9 mouse cellular contexts compared by ENCODE assay signal in the genomic region with DNA sequence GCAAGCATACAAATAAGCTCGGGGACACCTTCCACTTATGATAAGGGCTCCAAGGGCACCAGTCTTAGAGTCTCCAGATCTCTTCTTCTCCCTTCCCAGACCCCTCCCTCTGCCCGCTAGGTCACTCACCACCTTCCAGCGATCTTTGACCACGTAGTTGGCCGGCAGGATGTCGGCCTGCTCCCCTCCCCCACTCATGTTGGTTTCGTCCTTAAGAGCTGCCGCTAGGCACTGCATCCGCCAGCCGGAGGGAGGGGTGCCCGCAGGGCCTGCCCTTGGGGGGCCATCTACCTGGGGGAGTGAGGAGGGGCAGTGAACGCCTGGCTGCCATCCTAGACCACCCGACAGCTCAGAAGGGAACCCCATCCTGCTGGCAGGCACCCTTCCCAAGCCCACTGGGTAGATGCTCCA. TPM values are rescaled to one million over a fixed set of nuclear protein-coding genes. Genes with fewer than 3 reads are reported as not detected.
DNase-seq lines count a peak whose midpoint lies in the region; ATAC-seq lines count a peak whose summit lies in the region.
"Had no signal": no experiment of that assay in that cellular context is flagged by ENCODE, and none has a peak within 500 bp of the region (broad histone marks: within the 10 kb centered on the region; RNA-seq: fewer than 3 reads in every experiment).

No protein-coding gene starts in this region.

- peaks cover 41% of the 10 kb centered on the region for H3K4me1 ChIP-seq in hindbrain, embryonic 10.5 days (replicated peaks)
- H3K4me1 ChIP-seq in limb, embryonic 10.5 days: peaks cover 24% of the 10 kb centered on the region
- H3K4me1 ChIP-seq in midbrain, embryonic 16.5 days (ENCODE audit: control insufficient read depth, insufficient read depth, low read length): peaks cover 43% of the 10 kb centered on the region

- H3K4me3 ChIP-seq in hindbrain, embryonic 10.5 days: peak overlapping the region; percentile 56
- peak overlapping the region; percentile 46 for H3K4me3 ChIP-seq in limb, embryonic 10.5 days
- H3K4me3 ChIP-seq in midbrain, embryonic 16.5 days (ENCODE audit: low read depth, low read length): peak overlapping the region; percentile 37
- H3K4me3 ChIP-seq: myocyte had no signal

- peaks cover 14% of the 10 kb centered on the region for H3K36me3 ChIP-seq in hindbrain, embryonic 10.5 days
- no peaks in the 10 kb centered on the region for H3K36me3 ChIP-seq in limb, embryonic 10.5 days
- no peaks in the 10 kb centered on the region for H3K36me3 ChIP-seq in midbrain, embryonic 16.5 days (ENCODE audit: control insufficient read depth, insufficient read depth, low read length)

- H3K9me3 ChIP-seq in hindbrain, embryonic 10.5 days: no peaks in the 10 kb centered on the region
- no peaks in the 10 kb centered on the region for H3K9me3 ChIP-seq in limb, embryonic 10.5 days (replicated peaks)
- H3K9me3 ChIP-seq in midbrain, embryonic 16.5 days (replicated peaks; ENCODE audit: control insufficient read depth, low read length, poor library complexity, severe bottlenecking): no peaks in the 10 kb centered on the region

- H3K4me2 ChIP-seq in midbrain, embryonic 16.5 days (ENCODE audit: low read length): peak overlapping the region; percentile 75

- H3K27ac ChIP-seq in hindbrain, embryonic 10.5 days: peak overlapping the region; percentile 80
- no peak overlapping the region for H3K27ac ChIP-seq in limb, embryonic 10.5 days
- H3K27ac ChIP-seq in midbrain, embryonic 16.5 days (ENCODE audit: low read length): no peak overlapping the region

- 2% methylated on average over 13 of the region's 13 CpGs for WGBS in hindbrain, embryonic 10.5 days
- WGBS in limb, embryonic 10.5 days: 5% methylated on average over 13 of the region's 13 CpGs
- 1% methylated on average over 13 of the region's 13 CpGs for WGBS in midbrain, embryonic 16.5 days

- peak overlapping the region; percentile 68 for H3K9ac ChIP-seq in midbrain, embryonic 16.5 days (ENCODE audit: low read depth, low read length)

- peaks cover 77% of the 10 kb centered on the region for H3K27me3 ChIP-seq in hindbrain, embryonic 10.5 days (ENCODE audit: insufficient read depth, poor library complexity, severe bottlenecking)
- peaks cover 95% of the 10 kb centered on the region for H3K27me3 ChIP-seq in limb, embryonic 10.5 days (ENCODE audit: low read depth, poor library complexity, severe bottlenecking)
- no peaks in the 10 kb centered on the region for H3K27me3 ChIP-seq in midbrain, embryonic 16.5 days (ENCODE audit: control insufficient read depth, insufficient read depth, low read depth, low read length)

- 0 out of 2 replicates have a peak, but pooled peaks have one; percentile 1 for ATAC-seq in midbrain, embryonic 16.5 days

- DNase-seq in lung, adult 18-20 months: peak; percentile 8 to 18
- no peak for DNase-seq in lung, postnatal 25 days (ENCODE audit: low spot score)
- DNase-seq in cerebellum, adult 8-10 months: peak; percentile 55
- DNase-seq in hindbrain, embryonic 10.5 days (ENCODE audit: low spot score): peak; percentile 38
- DNase-seq in limb, embryonic 10.5 days (ENCODE audit: low spot score): no peak
- DNase-seq in right cerebral cortex, postnatal 4 days: no peak
- no peak for DNase-seq in frontal cortex, postnatal 25 days (ENCODE audit: low spot score in 2 of 2)

RNA-seq across cellular contexts. Expression of a gene that starts 3.4 kb away (rescaled TPM):
- polyA plus RNA-seq in hindbrain, embryonic 10.5 days (2016; fragmentation: Nextera tagmentation; extraction: Ambion mirVana): 1.4 and 2.1 TPM in 2 replicates
- polyA plus RNA-seq in limb, embryonic 10.5 days (2016; fragmentation: Nextera tagmentation; extraction: Ambion mirVana): 0.09 and 0.34 TPM in 2 replicates
- polyA plus RNA-seq in midbrain, embryonic 16.5 days (2015; fragmentation: Nextera tagmentation; extraction: Ambion mirVana): 4.7 and 5.5 TPM in 2 replicates
- polyA plus RNA-seq: myocyte had no signal

RNA-seq across cellular contexts. Expression of a gene that starts 12.5 kb away (rescaled TPM):
- 75.2 and 91.2 TPM in 2 replicates for polyA plus RNA-seq in hindbrain, embryonic 10.5 days (2016; fragmentation: Nextera tagmentation; extraction: Ambion mirVana)
- 70.1 and 78.6 TPM in 2 replicates for polyA plus RNA-seq in limb, embryonic 10.5 days (2016; fragmentation: Nextera tagmentation; extraction: Ambion mirVana)
- 11.1 and 11.5 TPM in 2 replicates for polyA plus RNA-seq in midbrain, embryonic 16.5 days (2015; fragmentation: Nextera tagmentation; extraction: Ambion mirVana)

RNA-seq across cellular contexts. Expression of a gene that starts 45.8 kb away (rescaled TPM):
- not detected in 2 replicates for polyA plus RNA-seq in hindbrain, embryonic 10.5 days (2016; fragmentation: Nextera tagmentation; extraction: Ambion mirVana)
- polyA plus RNA-seq in limb, embryonic 10.5 days (2016; fragmentation: Nextera tagmentation; extraction: Ambion mirVana): not detected in 2 replicates
- polyA plus RNA-seq in midbrain, embryonic 16.5 days (2015; fragmentation: Nextera tagmentation; extraction: Ambion mirVana): not detected in 2 replicates
- polyA plus RNA-seq: myocyte had no signal

RNA-seq across cellular contexts. Expression of a gene that starts 55.3 kb away (rescaled TPM):
- polyA plus RNA-seq in hindbrain, embryonic 10.5 days (2016; fragmentation: Nextera tagmentation; extraction: Ambion mirVana): 0.50 and 0.64 TPM in 2 replicates
- polyA plus RNA-seq in limb, embryonic 10.5 days (2016; fragmentation: Nextera tagmentation; extraction: Ambion mirVana): 0.21 and 0.44 TPM in 2 replicates
- polyA plus RNA-seq in midbrain, embryonic 16.5 days (2015; fragmentation: Nextera tagmentation; extraction: Ambion mirVana): 3.0 and 3.6 TPM in 2 replicates
- polyA plus RNA-seq: myocyte had no signal

Comparison
In these comparisons a context has a peak if more than half of its experiments do, and no peak if none do; other contexts are left out.
1. DNase-seq: peak in lung, adult 18-20 months (2 of 2), cerebellum, adult 8-10 months (single experiment) and hindbrain, embryonic 10.5 days (single experiment); none in lung, postnatal 25 days (single experiment), limb, embryonic 10.5 days (single experiment), right cerebral cortex, postnatal 4 days (single experiment) and frontal cortex, postnatal 25 days (0 of 2).
2. Peak in every context shown above with its lines, with median percentiles within 50 percentile points of each other: H3K4me3 ChIP-seq.